Comparison of ENCODE assay signal across 9 mouse cellular contexts in genomic region chr1:192822309-192822651, GRCm38 (mm10). TPM values are rescaled to one million over a fixed set of nuclear protein-coding genes. Genes with fewer than 3 reads are reported as not detected.
DNase-seq lines count a peak whose midpoint lies in the region; ATAC-seq lines count a peak whose summit lies in the region.
"Had no signal": no experiment of that assay in that cellular context is flagged by ENCODE, and none has a peak within 500 bp of the region (broad histone marks: within the 10 kb centered on the region; RNA-seq: fewer than 3 reads in every experiment).

No protein-coding gene starts in this region.

- peaks cover 30% of the 10 kb centered on the region for H3K27me3 ChIP-seq in forebrain, embryonic 10.5 days (ENCODE audit: poor library complexity, severe bottlenecking)
- H3K27me3 ChIP-seq in forebrain, embryonic 16.5 days (replicated peaks; ENCODE audit: control insufficient read depth, insufficient read depth, low read length): no peaks in the 10 kb centered on the region
- H3K27me3 ChIP-seq in kidney, embryonic 14.5 days (ENCODE audit: control insufficient read depth, insufficient read depth, low read length): no peaks in the 10 kb centered on the region
- no peaks in the 10 kb centered on the region for H3K27me3 ChIP-seq in embryonic facial prominence, embryonic 12.5 days
- no peaks in the 10 kb centered on the region for H3K27me3 ChIP-seq in limb, embryonic 13.5 days

- H3K4me1 ChIP-seq in forebrain, embryonic 10.5 days: peaks cover 26% of the 10 kb centered on the region
- H3K4me1 ChIP-seq in forebrain, embryonic 16.5 days (replicated peaks; ENCODE audit: control insufficient read depth, insufficient read depth, low read length): peaks cover 15% of the 10 kb centered on the region
- peaks cover 13% of the 10 kb centered on the region for H3K4me1 ChIP-seq in kidney, embryonic 14.5 days (ENCODE audit: control insufficient read depth, insufficient read depth, low read length)
- H3K4me1 ChIP-seq in embryonic facial prominence, embryonic 12.5 days: peaks cover 25% of the 10 kb centered on the region
- H3K4me1 ChIP-seq in limb, embryonic 13.5 days: peaks cover 30% of the 10 kb centered on the region

- H3K9ac ChIP-seq in forebrain, embryonic 16.5 days (replicated peaks; ENCODE audit: low read depth, low read length): no peak overlapping the region
- no peak overlapping the region for H3K9ac ChIP-seq in kidney, embryonic 14.5 days (ENCODE audit: low read depth, low read length)
- no peak overlapping the region for H3K9ac ChIP-seq in embryonic facial prominence, embryonic 12.5 days
- H3K9ac ChIP-seq in limb, embryonic 13.5 days: no peak overlapping the region

- no peak for DNase-seq in forebrain, embryonic 10.5 days (ENCODE audit: extremely low spot score, low spot score)
- no peak for DNase-seq in kidney, postnatal 4 days
- no peak for DNase-seq in cerebellum, adult 9-11 months
- DNase-seq: adrenal gland, postnatal 25 days had no signal

- H3K4me2 ChIP-seq in forebrain, embryonic 16.5 days (ENCODE audit: low read length): no peak overlapping the region
- no peak overlapping the region for H3K4me2 ChIP-seq in kidney, embryonic 14.5 days (replicated peaks; ENCODE audit: low read depth, low read length)
- peak overlapping the region; percentile 27 for H3K4me2 ChIP-seq in embryonic facial prominence, embryonic 12.5 days (replicated peaks)
- H3K4me2 ChIP-seq in limb, embryonic 13.5 days (replicated peaks): peak overlapping the region; percentile 43

- no peaks in the 10 kb centered on the region for H3K9me3 ChIP-seq in forebrain, embryonic 10.5 days
- no peaks in the 10 kb centered on the region for H3K9me3 ChIP-seq in forebrain, embryonic 16.5 days (ENCODE audit: control insufficient read depth, low read length)
- 0 out of 2 replicates have a peak, but pooled peaks cover 3% of the 10 kb centered on the region for H3K9me3 ChIP-seq in kidney, embryonic 14.5 days (ENCODE audit: control insufficient read depth, low read length)
- no peaks in the 10 kb centered on the region for H3K9me3 ChIP-seq in embryonic facial prominence, embryonic 12.5 days
- H3K9me3 ChIP-seq in limb, embryonic 13.5 days: no peaks in the 10 kb centered on the region

- no peak for ATAC-seq in forebrain, embryonic 16.5 days
- peak; percentile 28; the same call in 1 of the 2 replicates for ATAC-seq in kidney, embryonic 14.5 days (ENCODE audit: low FRiP score, low TSS enrichment)
- no peak; the same call in 1 of the 2 replicates for ATAC-seq in embryonic facial prominence, embryonic 12.5 days (ENCODE audit: insufficient number of reproducible peaks, insufficient read depth, low FRiP score, low TSS enrichment)
- no peak for ATAC-seq in limb, embryonic 13.5 days (ENCODE audit: low FRiP score, low read depth)
- ATAC-seq in CD4-positive, CD25-positive, alpha-beta regulatory T cell, adult 4 months: no peak

- no peaks in the 10 kb centered on the region for H3K36me3 ChIP-seq in forebrain, embryonic 10.5 days (replicated peaks)
- no peaks in the 10 kb centered on the region for H3K36me3 ChIP-seq in forebrain, embryonic 16.5 days (ENCODE audit: control insufficient read depth, insufficient read depth)
- H3K36me3 ChIP-seq in kidney, embryonic 14.5 days (ENCODE audit: control insufficient read depth, insufficient read depth, low read length): no peaks in the 10 kb centered on the region
- H3K36me3 ChIP-seq in embryonic facial prominence, embryonic 12.5 days: no peaks in the 10 kb centered on the region
- H3K36me3 ChIP-seq in limb, embryonic 13.5 days: no peaks in the 10 kb centered on the region; the same call in 1 of the 2 replicates

- 76% methylated on average over 1 of the region's 1 CpGs for WGBS in forebrain, embryonic 10.5 days
- WGBS in forebrain, embryonic 16.5 days: 57% methylated on average over 1 of the region's 1 CpGs
- 59% methylated on average over 1 of the region's 1 CpGs for WGBS in kidney, embryonic 14.5 days
- WGBS in embryonic facial prominence, embryonic 12.5 days: 23% methylated on average over 1 of the region's 1 CpGs
- 29% methylated on average over 1 of the region's 1 CpGs for WGBS in limb, embryonic 13.5 days

- H3K27ac ChIP-seq in forebrain, embryonic 10.5 days: peak overlapping the region; percentile 82
- no peak overlapping the region for H3K27ac ChIP-seq in forebrain, embryonic 16.5 days (ENCODE audit: low read length)
- H3K27ac ChIP-seq in kidney, embryonic 14.5 days (ENCODE audit: low read depth, low read length): peak overlapping the region; percentile 86; the same call in 1 of the 2 replicates
- peak overlapping the region; percentile 96 for H3K27ac ChIP-seq in embryonic facial prominence, embryonic 12.5 days
- peak overlapping the region; percentile 96 for H3K27ac ChIP-seq in limb, embryonic 13.5 days

- H3K4me3 ChIP-seq in forebrain, embryonic 10.5 days: no peak overlapping the region
- H3K4me3 ChIP-seq in forebrain, embryonic 16.5 days (replicated peaks; ENCODE audit: low read length): no peak overlapping the region
- H3K4me3 ChIP-seq in kidney, embryonic 14.5 days (ENCODE audit: low read length): no peak overlapping the region
- H3K4me3 ChIP-seq in embryonic facial prominence, embryonic 12.5 days: no peak overlapping the region
- no peak overlapping the region for H3K4me3 ChIP-seq in limb, embryonic 13.5 days

RNA-seq across cellular contexts. Expression of gene Sertad4, which starts 33.3 kb away (rescaled TPM):
- polyA plus RNA-seq in forebrain, embryonic 10.5 days (2016; fragmentation: Nextera tagmentation; extraction: Ambion mirVana): 13.1 TPM in 2 replicates
- 38.1 and 41.9 TPM in 2 replicates for polyA plus RNA-seq in forebrain, embryonic 16.5 days (2015; fragmentation: Nextera tagmentation; extraction: Ambion mirVana)
- 15.7 and 23.9 TPM in 2 replicates for polyA plus RNA-seq in kidney, embryonic 14.5 days (2014; fragmentation: Nextera tagmentation; extraction: Ambion mirVana)
- 69.6 and 80.7 TPM in 2 replicates for polyA plus RNA-seq in embryonic facial prominence, embryonic 12.5 days (2016; fragmentation: Nextera tagmentation; extraction: Ambion mirVana)
- polyA plus RNA-seq in limb, embryonic 13.5 days (2015; fragmentation: Nextera tagmentation; extraction: Ambion mirVana): 65.4 and 75.3 TPM in 2 replicates
- not detected for polyA plus RNA-seq in CD4-positive, CD25-positive, alpha-beta regulatory T cell, adult 4 months (2017; shearing (Covaris generic))

RNA-seq across cellular contexts. Expression of gene Hhat, which starts 51.3 kb away (rescaled TPM):
- polyA plus RNA-seq in forebrain, embryonic 10.5 days (2016; fragmentation: Nextera tagmentation; extraction: Ambion mirVana): 7.2 and 7.6 TPM in 2 replicates
- 3.6 and 4.2 TPM in 2 replicates for polyA plus RNA-seq in forebrain, embryonic 16.5 days (2015; fragmentation: Nextera tagmentation; extraction: Ambion mirVana)
- polyA plus RNA-seq in kidney, embryonic 14.5 days (2014; fragmentation: Nextera tagmentation; extraction: Ambion mirVana): 11.4 and 16.5 TPM in 2 replicates
- polyA plus RNA-seq in embryonic facial prominence, embryonic 12.5 days (2016; fragmentation: Nextera tagmentation; extraction: Ambion mirVana): 8.9 and 10.4 TPM in 2 replicates
- polyA plus RNA-seq in limb, embryonic 13.5 days (2015; fragmentation: Nextera tagmentation; extraction: Ambion mirVana): 10.3 and 10.6 TPM in 2 replicates
- 1 to 10 TPM; 2.9 to 3.7 TPM for polyA plus RNA-seq in CD4-positive, CD25-positive, alpha-beta regulatory T cell, adult 4 months (2017; shearing (Covaris generic))

Comparison
In these comparisons a context has a peak if more than half of its experiments do, and no peak if none do; other contexts are left out.
1. H3K4me2 ChIP-seq: peak in embryonic facial prominence, embryonic 12.5 days (single experiment) and limb, embryonic 13.5 days (single experiment); none in forebrain, embryonic 16.5 days (single experiment) and kidney, embryonic 14.5 days (single experiment).
2. RNA of gene Sertad4, which starts 33.3 kb away (polyA plus RNA-seq): 69.6 to 80.7 TPM in embryonic facial prominence, embryonic 12.5 days, 65.4 to 75.3 TPM in limb, embryonic 13.5 days, 38.1 to 41.9 TPM in forebrain, embryonic 16.5 days, 15.7 to 23.9 TPM in kidney, embryonic 14.5 days and 13.1 TPM in forebrain, embryonic 10.5 days; not detected in CD4-positive, CD25-positive, alpha-beta regulatory T cell, adult 4 months; every median in the first group is over 10 times any median in the second.